Mouse (Mus musculus) limb, embryonic 12.5 days (tissue): ENCODE measurements around the gene Tbxas1. TPM values are rescaled to one million over a fixed set of nuclear protein-coding genes. Genes with fewer than 3 reads are reported as not detected.

Experiments used
- ATAC-seq: fragments of 200-750 bp; cut with Nextera tagmentation; 2 replicates; pipeline ENCODE4 v1.8.0; 2017; ENCODE audit warnings: low read depth, moderate TSS enrichment; ENCODE audit not compliant: insufficient number of reproducible peaks, insufficient read depth, low FRiP score, low TSS enrichment
- H3K27ac ChIP-seq: fragments of 300-500 bp; sonication (generic); 2 replicates; pipeline ENCODE4 v1.5.1; 2016; ENCODE audit warnings: mild to moderate bottlenecking, moderate library complexity
- H3K27me3 ChIP-seq: fragments of 300-500 bp; sonication (generic); 2 replicates; pipeline ENCODE4 v1.6.1; 2016; ENCODE audit warnings: mild to moderate bottlenecking, moderate library complexity
- H3K36me3 ChIP-seq: fragments of 300-500 bp; sonication (generic); 2 replicates; pipeline ENCODE4 v1.6.1; 2016; ENCODE audit warnings: mild to moderate bottlenecking, moderate library complexity
- H3K4me1 ChIP-seq: fragments of 300-500 bp; sonication (generic); replicated peaks from 2 replicates; pipeline ENCODE4 v1.6.1; 2016
- H3K4me2 ChIP-seq: fragments of 300-500 bp; sonication (generic); 2 replicates; pipeline ENCODE4 v1.6.1; 2016; ENCODE audit warnings: mild to moderate bottlenecking, moderate library complexity
- H3K4me3 ChIP-seq: fragments of 300-500 bp; sonication (generic); replicated peaks from 2 replicates; pipeline ENCODE4 v1.5.1; 2016; ENCODE audit warnings: mild to moderate bottlenecking
- H3K9ac ChIP-seq: fragments of 300-500 bp; sonication (generic); replicated peaks from 2 replicates; pipeline ENCODE4 v1.6.1; 2016; ENCODE audit warnings: mild to moderate bottlenecking, moderate library complexity
- H3K9me3 ChIP-seq: fragments of 300-500 bp; sonication (generic); 2 replicates; pipeline ENCODE4 v1.6.1; 2016; ENCODE audit warnings: mild to moderate bottlenecking, moderate library complexity
- WGBS: fragments of 180-500 bp; shearing (Covaris S2); methylation state at CpG from one replicate; pipeline ENCODE4 v1.1.7; 2016; 5-methylcytosine and 5-hydroxymethylcytosine counted together
- polyA plus RNA-seq: library from polyadenylated mRNA; unstranded; fragments of >200 nt; fragmentation: Nextera tagmentation; extraction: Ambion mirVana; gene quantifications from 2 replicates; pipeline ENCODE4 v1.2.1, GENCODE M21; 2016

The Tbxas1 gene
- polyA plus RNA-seq, 1 experiment from 2014 or later, result 1.1 TPM

DNA sequence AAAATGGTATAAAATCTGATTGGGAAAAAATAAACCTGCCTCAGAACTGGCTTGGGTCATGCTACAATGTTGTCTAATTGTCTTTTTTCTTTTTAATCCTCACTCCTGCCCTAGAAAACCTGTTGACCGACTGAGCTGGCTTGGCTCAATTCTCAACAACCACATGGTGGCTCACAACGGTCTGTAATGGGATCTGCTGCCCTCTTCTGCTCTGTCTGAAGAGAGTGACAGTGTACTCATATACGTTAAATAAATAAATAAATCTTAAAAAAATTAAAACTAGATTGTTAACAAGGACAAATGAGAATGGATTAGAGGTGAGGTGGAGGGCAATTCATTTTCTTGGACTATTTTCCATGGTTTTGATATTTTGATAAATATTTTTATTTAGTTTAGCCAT is 245.5 kb downstream of the Tbxas1 start:
- H3K4me2 ChIP-seq, result no peak overlapping the region
- H3K9me3 ChIP-seq, result peaks cover 8% of the 10 kb centered on the region
- peaks cover 5% of the 10 kb centered on the region; the same call in 1 of the 2 replicates for H3K4me1 ChIP-seq
- H3K27me3 ChIP-seq, result peaks cover 46% of the 10 kb centered on the region
- H3K9ac ChIP-seq, result no peak overlapping the region
- 65% methylated on average over 3 of the region's 3 CpGs for WGBS
- no peak overlapping the region for H3K27ac ChIP-seq
- H3K36me3 ChIP-seq, result no peaks in the 10 kb centered on the region
- no peak for ATAC-seq
- no peak overlapping the region for H3K4me3 ChIP-seq

DNA sequence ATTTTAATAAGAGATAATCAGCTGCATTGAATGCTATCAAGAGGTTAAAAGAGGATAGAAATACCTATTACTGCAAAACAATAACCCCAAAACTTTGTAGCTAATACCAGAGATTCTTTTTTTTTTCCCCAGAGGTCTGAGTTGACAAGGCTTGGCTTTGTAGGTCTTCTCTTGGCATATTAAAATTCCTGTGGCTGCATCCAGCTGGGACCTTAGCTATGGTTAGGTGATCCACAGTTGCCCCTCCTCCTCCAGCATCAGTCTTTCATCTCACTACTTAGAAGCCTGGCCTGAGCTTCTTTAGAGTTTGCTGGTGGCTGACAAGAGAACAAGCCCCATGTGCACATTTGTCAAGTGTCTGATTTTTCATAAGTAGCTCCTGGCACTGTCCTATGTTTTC is 249.5 kb downstream of the Tbxas1 start:
- H3K27ac ChIP-seq, result no peak overlapping the region
- no peaks in the 10 kb centered on the region for H3K4me1 ChIP-seq
- H3K4me3 ChIP-seq, result no peak overlapping the region
- H3K4me2 ChIP-seq, result no peak overlapping the region
- peaks cover 6% of the 10 kb centered on the region for H3K27me3 ChIP-seq
- H3K9me3 ChIP-seq, result peaks cover 6% of the 10 kb centered on the region; the same call in 1 of the 2 replicates
- no peaks in the 10 kb centered on the region for H3K36me3 ChIP-seq
- no peak for ATAC-seq
- no peak overlapping the region for H3K9ac ChIP-seq

DNA sequence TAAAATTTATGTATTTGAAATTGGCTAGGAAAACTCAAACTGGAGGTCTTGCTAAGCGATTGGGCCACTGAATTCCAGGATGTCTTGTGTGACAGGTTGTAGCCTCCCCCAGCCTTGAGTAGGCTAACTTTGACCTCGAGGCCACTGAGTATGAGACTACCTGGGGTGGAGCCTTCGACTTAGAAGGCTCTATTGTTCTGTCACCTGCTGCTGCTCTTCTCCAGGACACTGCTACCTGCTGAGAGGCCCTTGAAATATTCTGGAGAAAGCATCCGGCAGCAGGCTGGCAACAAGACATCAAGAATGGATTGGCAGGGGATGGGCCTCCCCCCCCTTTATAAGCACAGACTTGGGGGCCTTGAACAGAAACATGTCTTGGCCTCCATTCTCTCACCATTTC is 256.3 kb downstream of the Tbxas1 start:
- no peak for ATAC-seq
- Histone ChIP-seq H3K9me3 (peaks cover 6% of the 10 kb centered on the region; the same call in 1 of the 2 replicates), H3K27me3 (no peaks in the 10 kb centered on the region), H3K9ac (no peak overlapping the region), H3K4me2 (no peak overlapping the region), H3K4me1 (no peaks in the 10 kb centered on the region), H3K4me3 (no peak overlapping the region), H3K36me3 (peaks cover 26% of the 10 kb centered on the region), H3K27ac (no peak overlapping the region)
- 52% methylated on average over 4 of the region's 4 CpGs for WGBS

DNA sequence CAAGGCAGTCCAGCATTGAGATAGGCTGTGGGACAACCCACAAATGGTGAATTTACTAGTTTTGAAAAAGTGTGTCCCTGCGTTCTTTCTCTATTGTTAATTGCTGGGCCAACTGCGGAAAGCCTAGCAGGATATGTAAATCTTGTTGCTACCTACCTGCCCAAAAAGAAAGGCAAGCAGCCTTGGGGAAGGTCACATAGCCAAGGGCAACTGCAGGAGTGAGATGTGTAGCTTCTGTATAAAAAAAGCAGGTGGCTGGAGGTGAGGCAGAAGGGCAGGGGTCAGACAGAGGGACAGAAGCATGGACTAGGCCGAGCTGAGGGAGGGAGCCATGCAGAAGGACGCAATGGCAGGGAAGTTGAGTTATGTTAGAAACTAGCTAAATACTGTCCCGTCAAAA is 257.4 kb downstream of the Tbxas1 start:
- no peak overlapping the region for H3K27ac ChIP-seq
- H3K4me1 ChIP-seq, result no peaks in the 10 kb centered on the region
- no peaks in the 10 kb centered on the region for H3K27me3 ChIP-seq
- H3K4me2 ChIP-seq, result no peak overlapping the region
- no peak overlapping the region for H3K9ac ChIP-seq
- H3K36me3 ChIP-seq, result peaks cover 26% of the 10 kb centered on the region
- H3K9me3 ChIP-seq, result peaks cover 2% of the 10 kb centered on the region; the same call in 1 of the 2 replicates
- no peak for ATAC-seq
- WGBS, result 58% methylated on average over 5 of the region's 5 CpGs
- no peak overlapping the region for H3K4me3 ChIP-seq

Other genes with a start within 250 kb of the Tbxas1 start
- gene Klrg2, start 238.2 kb upstream of the Tbxas1 start, polyA plus RNA-seq, result 0.11 and 0.12 TPM in 2 replicates
- gene Clec2l, start 212.3 kb upstream of the Tbxas1 start, polyA plus RNA-seq, result 1.9 and 2.8 TPM in 2 replicates
- gene Hipk2, start 761 bp downstream of the Tbxas1 start, polyA plus RNA-seq, result 23.6 and 24.5 TPM in 2 replicates
- 5.9 and 7.0 TPM in 2 replicates for gene Parp12, start 242.9 kb downstream of the Tbxas1 start, polyA plus RNA-seq